Mouse (Mus musculus) ovary, adult 18-20 months (tissue): ENCODE results near the gene Aanat.

ENCODE experiments used
- DNase-seq: peaks from one replicate; pipeline ENCODE4 v3.0.0; 2022; ENCODE audit warnings: low spot score, mixed read lengths

Aanat gene

GRCm38 (mm10) chr11:116574982-116575381, 11.2 kb upstream of the Aanat start:
- DNase-seq: no peak

DNA sequence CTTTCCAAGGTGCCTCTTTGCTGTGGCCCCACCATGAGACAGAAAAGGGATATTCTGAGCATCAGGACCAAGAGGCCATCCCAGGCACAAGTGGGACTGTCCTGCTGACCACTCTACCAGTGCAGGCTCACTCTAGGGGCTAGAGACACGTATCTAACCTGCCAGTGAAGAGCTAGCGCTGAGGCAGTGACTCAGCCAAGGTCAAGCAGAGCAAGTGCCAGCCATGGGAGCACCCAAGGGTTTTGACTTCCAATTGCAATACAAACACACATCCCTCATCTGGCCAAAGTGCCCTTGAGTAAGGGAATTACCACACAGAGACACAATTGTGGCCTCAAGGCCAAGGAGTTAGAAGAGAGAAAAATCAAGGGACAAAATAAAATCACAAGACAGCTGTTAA, 10.8 kb upstream of the Aanat start:
- peak; percentile 58 for DNase-seq

- no peak for DNase-seq
Measured at GRCm38 (mm10) chr11:116579280-116579679, 7.0 kb upstream of the Aanat start.

DNA sequence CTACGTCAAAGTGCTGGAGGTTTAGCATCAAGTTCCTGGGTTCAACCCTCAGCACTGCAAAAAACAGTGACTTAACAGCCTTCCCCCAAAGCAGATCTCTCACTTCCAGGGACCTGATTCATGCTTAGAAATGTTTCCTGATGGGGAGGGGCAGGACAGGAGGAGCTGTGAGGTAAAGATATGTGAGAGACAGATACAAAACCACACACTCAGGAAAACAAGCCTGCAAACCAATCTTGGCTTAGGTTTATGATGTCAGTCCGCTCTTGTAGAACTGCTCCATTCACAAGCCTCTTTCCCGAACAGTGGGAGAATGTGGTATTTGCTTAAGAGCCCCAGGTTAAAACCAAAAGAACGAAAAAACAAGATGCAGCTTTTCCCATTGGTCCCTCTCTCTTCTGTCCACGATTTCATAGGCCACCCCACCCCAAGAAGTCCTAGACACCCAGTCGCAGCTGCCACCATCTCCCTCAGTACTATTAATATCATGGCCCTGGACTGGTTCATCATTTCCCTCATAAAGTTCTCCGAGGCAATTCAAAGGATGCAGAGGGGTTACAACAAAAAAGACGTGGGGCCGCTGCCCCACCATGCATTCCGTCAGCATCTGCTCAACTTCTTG, 6.1 kb upstream of the Aanat start:
- DNase-seq: no peak

DNA sequence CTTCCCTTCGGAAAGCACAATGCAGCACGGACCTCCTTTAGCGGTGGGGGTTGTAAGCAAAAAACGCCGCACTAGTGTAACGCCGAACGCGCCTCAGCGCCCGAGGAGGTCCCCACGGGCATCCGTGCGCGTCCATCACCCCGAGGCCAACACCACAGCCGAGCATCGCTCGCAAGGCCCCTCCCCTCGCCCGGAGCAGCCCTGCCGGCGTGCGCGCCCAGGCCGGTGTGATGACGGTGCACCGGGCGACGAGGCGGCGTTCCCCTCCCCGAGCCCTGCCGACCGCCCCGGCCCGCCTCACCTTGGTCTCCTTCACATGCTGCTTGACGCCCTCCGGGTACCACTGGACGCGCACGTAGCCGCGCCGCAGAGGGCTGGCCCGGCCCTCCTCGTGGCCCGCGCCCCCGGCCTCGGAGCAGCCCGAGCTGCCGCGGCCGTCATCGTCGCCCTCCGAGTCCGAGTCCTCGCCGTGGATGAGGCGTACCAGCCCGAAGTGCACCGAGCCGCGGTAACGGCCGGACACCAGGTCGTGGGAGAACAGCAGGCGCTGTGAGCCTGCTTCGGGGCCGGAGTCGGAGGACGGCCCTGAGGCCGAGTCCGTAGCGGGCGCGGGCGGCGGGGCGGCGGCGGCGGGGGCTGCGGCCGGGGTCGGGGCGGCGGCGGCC, 5.4 kb upstream of the Aanat start:
- DNase-seq: peak; percentile 39

GRCm38 (mm10) chr11:116581376-116581814, 4.8 kb upstream of the Aanat start, which contains the start of gene Ube2o:
Ube2o (minus strand) TSS chr11:116581447.
- DNase-seq: peak; percentile 72

GRCm38 (mm10) chr11:116585682-116586081, 550 bp upstream of the Aanat start:
- DNase-seq: no peak

- DNase-seq: no peak
Measured at GRCm38 (mm10) chr11:116586801-116587631, 784 bp downstream of the Aanat start.

GRCm38 (mm10) chr11:116589020-116589531, 2.8 kb downstream of the Aanat start:
- no peak for DNase-seq

- DNase-seq: no peak
Measured at GRCm38 (mm10) chr11:116589574-116589973, 3.3 kb downstream of the Aanat start.

- DNase-seq: no peak
Measured at GRCm38 (mm10) chr11:116591621-116592020, 5.4 kb downstream of the Aanat start.

GRCm38 (mm10) chr11:116592428-116592827, 6.2 kb downstream of the Aanat start:
- DNase-seq: peak; percentile 79

- DNase-seq: no peak
Measured at GRCm38 (mm10) chr11:116593345-116593744, 7.1 kb downstream of the Aanat start.

- no peak for DNase-seq
Measured at GRCm38 (mm10) chr11:116596766-116597165, 10.5 kb downstream of the Aanat start.

GRCm38 (mm10) chr11:116598193-116598592, 12.0 kb downstream of the Aanat start:
- no peak for DNase-seq

GRCm38 (mm10) chr11:116599230-116599629, 13.0 kb downstream of the Aanat start:
- no peak for DNase-seq

- no peak for DNase-seq
Measured at GRCm38 (mm10) chr11:116601166-116601565, 14.9 kb downstream of the Aanat start.

GRCm38 (mm10) chr11:116602043-116602442, 15.8 kb downstream of the Aanat start:
- DNase-seq: no peak

DNA sequence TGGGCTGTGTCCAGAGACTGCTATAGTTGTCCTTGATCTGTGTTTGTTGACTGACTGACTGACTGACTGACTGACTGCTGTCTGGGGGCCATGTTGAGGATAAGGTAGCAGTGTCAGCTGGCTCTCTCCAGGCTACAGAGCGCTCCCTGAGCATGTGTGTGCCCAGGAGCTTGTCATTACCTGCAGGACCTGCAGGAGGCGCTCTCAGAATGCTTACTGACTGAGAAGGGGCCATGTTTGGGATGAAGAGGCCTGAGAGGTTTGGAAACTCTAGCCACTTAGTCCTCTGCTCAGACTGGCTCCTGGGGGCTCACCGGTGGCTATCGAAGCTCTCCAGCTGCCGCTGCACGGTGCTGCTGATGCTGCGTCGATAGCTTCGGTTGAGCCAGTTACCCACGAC, 17.1 kb downstream of the Aanat start:
- DNase-seq: no peak

DNA sequence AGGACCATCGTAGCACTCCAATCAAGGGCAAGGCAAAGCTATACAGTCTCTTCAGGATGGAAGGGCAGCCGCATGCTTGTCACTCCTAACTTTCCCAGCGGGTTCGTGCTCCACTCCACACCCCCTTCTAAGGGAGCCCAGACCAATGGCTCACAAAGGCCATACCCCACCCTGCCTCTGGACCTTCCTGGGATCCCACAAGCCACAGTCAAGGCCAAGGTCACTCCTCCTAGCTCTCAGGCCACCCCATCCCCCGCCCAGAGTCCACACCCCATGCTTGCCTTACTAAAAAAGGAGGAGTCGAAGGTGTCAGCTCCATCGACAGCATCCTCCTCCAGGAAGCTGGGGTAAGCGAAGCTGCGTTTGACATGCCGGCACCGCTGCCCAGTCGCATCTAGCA, 17.9 kb downstream of the Aanat start:
- peak; percentile 43 for DNase-seq

GRCm38 (mm10) chr11:116607717-116608116, 21.5 kb downstream of the Aanat start:
- DNase-seq: no peak

GRCm38 (mm10) chr11:116609965-116610630, 23.9 kb downstream of the Aanat start:
- no peak for DNase-seq
